Mouse (Mus musculus) hindbrain, postnatal 0 days (tissue): ENCODE results near the gene Rsc1a1. TPM values are rescaled to one million over a fixed set of nuclear protein-coding genes. Genes with fewer than 3 reads are reported as not detected.

Experiments
- ATAC-seq: fragments of 200-750 bp; cut with Nextera tagmentation; 2 replicates; pipeline ENCODE4 v1.8.0; 2017; ENCODE audit warnings: mild to moderate bottlenecking, moderate TSS enrichment, moderate library complexity
- DNase-seq: peaks from one replicate; pipeline ENCODE4 v3.0.0-alpha.2; 2015; ENCODE audit warnings: low spot score
- H3K27ac ChIP-seq: fragments of 300-500 bp; sonication (generic); 2 replicates; pipeline ENCODE4 v1.5.1; 2014; ENCODE audit warnings: mild to moderate bottlenecking
- H3K27me3 ChIP-seq: fragments of 300-500 bp; sonication (generic); 2 replicates; pipeline ENCODE4 v1.6.1; 2014; ENCODE audit warnings: low read length, mixed read lengths; ENCODE audit not compliant: insufficient read depth
- H3K36me3 ChIP-seq: fragments of 300-500 bp; sonication (generic); 2 replicates; pipeline ENCODE4 v1.6.1; 2014; ENCODE audit warnings: low read length, mixed read lengths; ENCODE audit not compliant: insufficient read depth
- H3K4me1 ChIP-seq: fragments of 300-500 bp; sonication (generic); 2 replicates; pipeline ENCODE4 v1.6.1; 2014; ENCODE audit warnings: antibody characterized with exemption, low read length, mixed read lengths; ENCODE audit not compliant: insufficient read depth
- H3K4me2 ChIP-seq: fragments of 300-500 bp; sonication (generic); 2 replicates; pipeline ENCODE4 v1.6.1; 2014; ENCODE audit warnings: low read depth, mild to moderate bottlenecking, low read length, moderate library complexity, mixed read lengths
- H3K4me3 ChIP-seq: fragments of 300-500 bp; sonication (generic); 2 replicates; pipeline ENCODE4 v1.5.1; 2014; ENCODE audit warnings: low read length
- H3K9ac ChIP-seq: fragments of 300-500 bp; sonication (generic); replicated peaks from 2 replicates; pipeline ENCODE4 v1.6.1; 2014; ENCODE audit warnings: mild to moderate bottlenecking, low read length, moderate library complexity, mixed read lengths
- H3K9me3 ChIP-seq: fragments of 300-500 bp; sonication (generic); 2 replicates; pipeline ENCODE4 v1.6.1; 2016; ENCODE audit warnings: low read length, mixed read lengths
- CTCF ChIP-seq: IDR thresholded peaks from 2 replicates; pipeline ENCODE4 v1.5.1; 2016; ENCODE audit warnings: antibody characterized with exemption, control low read depth, low read depth
- WGBS: fragments of 180-500 bp; shearing (Covaris S2); extraction: QIAGEN DNeasy Blood & Tissue Kit; methylation state at CpG from one replicate; pipeline ENCODE4 v1.1.7; 2014; 5-methylcytosine and 5-hydroxymethylcytosine counted together
- polyA plus RNA-seq: library from polyadenylated mRNA; unstranded; fragments of >200 nt; fragmentation: Nextera tagmentation; extraction: Ambion mirVana; gene quantifications from 2 replicates; pipeline ENCODE4 v1.2.1, GENCODE M21; 2015
- total RNA-seq: library from RNA; depleted of rRNA; stranded (reverse); fragments of >200 nt; gene quantifications from 2 replicates; pipeline ENCODE4 v1.2.3, GENCODE M21; 2014

The Rsc1a1 gene
- total and polyA plus RNA-seq, 2 experiments from 2014 or later: 13.6 TPM; not detected in 1

DNA sequence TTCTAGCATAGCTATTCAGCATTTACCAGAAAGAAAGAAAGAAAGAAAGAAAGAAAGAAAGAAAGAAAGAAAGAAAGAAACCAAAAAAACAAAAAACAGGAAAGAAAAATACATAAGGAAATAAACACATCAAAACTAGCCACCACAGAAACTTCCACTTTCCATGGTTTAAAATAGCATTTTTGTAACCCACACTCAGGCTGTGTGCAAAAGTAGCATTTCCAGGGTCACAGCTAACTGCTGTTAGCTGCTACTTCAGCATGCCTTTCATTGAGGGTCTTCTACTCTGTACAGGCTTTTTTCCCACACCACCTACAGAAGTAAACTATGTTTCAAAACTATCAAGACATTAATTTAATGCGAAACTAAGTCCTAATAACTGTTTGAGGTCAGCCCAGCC lies 33.9 kb upstream of the Rsc1a1 start:
- Histone ChIP-seq H3K4me3 (no peak overlapping the region), H3K9me3 (no peaks in the 10 kb centered on the region), H3K9ac (no peak overlapping the region), H3K27me3 (no peaks in the 10 kb centered on the region), H3K36me3 (no peaks in the 10 kb centered on the region; the same call in 1 of the 2 replicates), H3K27ac (no peak overlapping the region), H3K4me2 (no peak overlapping the region), H3K4me1 (peaks cover 10% of the 10 kb centered on the region; the same call in 1 of the 2 replicates)
- no peak for TF ChIP-seq CTCF
- ATAC-seq (no peak), DNase-seq (no peak)
- whole genome bisulfite sequencing: 86% methylated on average over 1 of the region's 1 CpGs

DNA sequence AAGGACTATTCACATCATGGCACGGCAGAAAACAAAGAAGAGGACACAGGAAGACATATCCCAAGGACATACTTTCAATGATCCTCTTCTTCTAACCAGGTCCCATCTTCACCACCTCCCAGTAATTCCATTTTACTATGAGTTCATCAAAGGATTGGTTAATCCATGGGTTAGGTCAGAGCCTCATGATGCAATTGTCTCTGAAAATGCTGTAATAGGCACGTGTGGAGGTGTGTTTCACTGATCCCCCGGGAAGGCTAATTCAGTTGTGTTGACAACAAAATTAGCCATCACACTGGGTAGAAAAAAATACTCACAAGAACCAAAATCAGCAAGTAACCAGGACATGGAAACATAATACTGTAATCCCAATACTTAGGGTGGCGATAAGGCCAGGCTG lies 32.2 kb upstream of the Rsc1a1 start:
- ATAC-seq (no peak), DNase-seq (no peak)
- H3K4me1 ChIP-seq: peaks cover 10% of the 10 kb centered on the region; the same call in 1 of the 2 replicates
- no peak for TF ChIP-seq CTCF
- H3K27ac ChIP-seq: no peak overlapping the region
- H3K9me3 ChIP-seq: no peaks in the 10 kb centered on the region
- H3K36me3 ChIP-seq: peaks cover 7% of the 10 kb centered on the region; the same call in 1 of the 2 replicates
- 84% methylated on average over 4 of the region's 4 CpGs for WGBS
- H3K27me3 ChIP-seq: no peaks in the 10 kb centered on the region
- H3K4me3 ChIP-seq: no peak overlapping the region
- no peak overlapping the region for H3K9ac ChIP-seq
- H3K4me2 ChIP-seq: no peak overlapping the region

DNA sequence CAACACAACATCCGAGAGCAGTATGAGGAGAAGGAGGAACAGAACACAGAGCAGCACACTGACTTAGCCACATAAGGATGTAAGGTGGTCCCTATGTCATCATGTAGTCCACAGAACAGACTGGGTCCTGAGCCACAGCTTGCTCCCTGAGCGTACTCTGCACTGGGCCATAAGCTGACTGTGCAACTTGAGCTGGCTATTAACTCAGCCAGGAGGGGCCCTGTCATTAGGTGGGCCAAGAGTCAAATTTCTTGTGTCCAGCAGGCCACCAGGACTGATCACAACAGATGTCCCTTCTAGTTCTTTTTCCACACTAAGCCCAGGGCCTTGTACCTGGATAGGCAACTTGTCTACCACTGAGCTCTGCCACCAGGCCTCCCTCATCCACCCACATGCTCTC lies 29.6 kb upstream of the Rsc1a1 start:
- no peak overlapping the region for H3K9ac ChIP-seq
- H3K9me3 ChIP-seq: no peaks in the 10 kb centered on the region
- 77% methylated on average over 2 of the region's 2 CpGs for WGBS
- ATAC-seq (no peak), DNase-seq (no peak)
- no peaks in the 10 kb centered on the region for H3K4me1 ChIP-seq
- TF ChIP-seq CTCF: no peak
- H3K27me3 ChIP-seq: no peaks in the 10 kb centered on the region
- no peak overlapping the region for H3K27ac ChIP-seq
- peaks cover 28% of the 10 kb centered on the region for H3K36me3 ChIP-seq
- no peak overlapping the region for H3K4me3 ChIP-seq
- H3K4me2 ChIP-seq: no peak overlapping the region

DNA sequence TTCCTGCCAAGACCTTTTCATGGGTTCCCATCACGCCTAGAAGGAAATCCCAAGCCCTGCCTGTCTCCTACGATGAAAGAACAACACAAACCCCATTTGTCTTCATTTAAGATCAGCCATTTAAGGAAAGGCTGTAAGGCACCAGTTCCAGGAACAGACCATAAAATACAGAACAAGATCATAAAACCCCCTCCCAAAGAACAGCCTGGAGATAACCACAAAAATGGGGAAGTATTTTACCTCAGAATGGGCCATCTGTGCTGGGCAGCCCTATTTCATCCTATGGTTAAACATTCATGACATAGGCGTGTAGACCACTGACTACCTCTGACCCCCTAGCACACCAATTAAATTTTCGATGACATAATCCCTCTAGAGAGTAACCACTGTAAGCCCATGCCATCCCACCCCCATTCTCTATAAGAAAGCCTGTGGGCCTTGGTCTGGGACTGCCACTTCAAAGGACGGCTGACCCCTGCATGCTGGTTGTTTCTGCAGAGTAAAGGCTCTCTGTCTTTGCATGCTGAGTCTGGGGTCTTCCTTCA lies 28.3 kb upstream of the Rsc1a1 start:
- Histone ChIP-seq H3K4me1 (no peaks in the 10 kb centered on the region), H3K9me3 (no peaks in the 10 kb centered on the region), H3K4me2 (no peak overlapping the region), H3K36me3 (peaks cover 39% of the 10 kb centered on the region), H3K4me3 (no peak overlapping the region), H3K27ac (no peak overlapping the region), H3K9ac (no peak overlapping the region), H3K27me3 (no peaks in the 10 kb centered on the region)
- ATAC-seq (no peak), DNase-seq (no peak)
- 86% methylated on average over 5 of the region's 5 CpGs for WGBS
- no peak for TF ChIP-seq CTCF

DNA sequence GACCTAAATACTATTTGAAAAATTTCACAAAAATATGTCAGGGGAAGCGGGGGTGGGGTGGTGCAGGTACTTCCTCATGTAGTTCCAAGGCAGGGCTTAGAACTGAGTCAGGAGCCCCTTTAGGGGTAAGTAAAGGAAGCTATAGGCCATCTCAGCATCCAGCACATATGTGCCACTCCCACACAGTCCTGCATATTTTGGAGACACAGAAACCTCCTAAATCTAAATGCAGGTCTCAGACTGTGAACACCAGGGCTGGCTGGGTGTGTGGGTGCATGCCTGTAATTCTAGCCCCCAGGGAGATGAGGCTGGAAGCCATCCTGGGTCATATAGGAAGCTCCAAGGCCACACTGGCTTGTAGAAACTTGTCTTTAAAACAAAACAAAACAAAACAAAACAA lies 25.9 kb upstream of the Rsc1a1 start:
- Histone ChIP-seq H3K9me3 (no peaks in the 10 kb centered on the region), H3K4me1 (no peaks in the 10 kb centered on the region), H3K27ac (no peak overlapping the region), H3K36me3 (peaks cover 62% of the 10 kb centered on the region), H3K9ac (no peak overlapping the region), H3K27me3 (no peaks in the 10 kb centered on the region), H3K4me2 (no peak overlapping the region), H3K4me3 (no peak overlapping the region)
- DNase-seq (no peak), ATAC-seq (no peak)
- WGBS: 100% methylated on average over 1 of the region's 1 CpGs
- TF ChIP-seq CTCF: no peak

DNA sequence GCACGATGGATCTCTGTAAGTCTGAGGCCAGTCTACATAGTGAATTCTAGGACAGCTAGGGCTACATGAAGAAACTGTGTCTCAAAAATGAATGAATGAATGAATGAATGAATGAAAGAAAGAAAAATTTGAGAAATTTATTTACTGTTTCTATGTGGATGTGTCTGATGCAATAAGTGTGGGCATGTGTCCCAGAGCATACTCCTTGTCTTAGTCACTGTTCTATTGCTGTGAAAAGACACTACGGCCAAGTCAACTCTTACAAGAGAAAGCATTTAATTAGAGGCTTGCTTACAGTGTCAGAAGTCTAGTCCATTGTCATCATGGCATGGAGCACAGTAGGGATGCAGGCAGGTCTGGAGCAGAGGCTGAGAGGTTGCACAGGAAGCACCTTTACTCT lies 23.6 kb upstream of the Rsc1a1 start:
- H3K9me3 ChIP-seq: no peaks in the 10 kb centered on the region
- H3K4me1 ChIP-seq: no peaks in the 10 kb centered on the region
- TF ChIP-seq CTCF: no peak
- H3K4me3 ChIP-seq: no peak overlapping the region
- WGBS: 98% methylated on average over 2 of the region's 2 CpGs
- H3K9ac ChIP-seq: no peak overlapping the region
- no peak overlapping the region for H3K27ac ChIP-seq
- H3K27me3 ChIP-seq: no peaks in the 10 kb centered on the region
- no peak overlapping the region for H3K4me2 ChIP-seq
- ATAC-seq: no peak
- peaks cover 81% of the 10 kb centered on the region for H3K36me3 ChIP-seq
- DNase-seq: no peak

DNA sequence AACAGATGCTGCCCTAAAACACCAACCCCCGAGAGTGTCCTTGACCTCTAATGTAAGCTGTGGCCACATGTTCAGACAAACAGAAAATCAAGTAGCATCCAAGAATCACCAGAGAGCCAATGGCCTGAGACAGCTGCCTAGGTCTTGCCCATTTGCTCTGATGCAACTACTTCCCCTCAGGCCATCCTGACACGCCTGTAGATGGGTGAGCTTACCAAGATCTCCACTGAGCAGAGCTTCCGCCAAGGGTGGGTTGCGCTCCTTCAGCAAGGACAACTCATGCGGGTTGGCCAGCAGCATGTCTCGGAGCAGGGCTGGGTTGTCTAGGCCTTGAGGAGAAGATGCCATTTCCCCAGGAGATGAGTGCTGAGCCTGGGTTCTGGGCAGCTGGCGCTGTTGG lies 22.6 kb upstream of the Rsc1a1 start:
- WGBS: 90% methylated on average over 7 of the region's 7 CpGs

More for the DNA sequence above, 22.6 kb upstream of the Rsc1a1 start:
- H3K27me3 ChIP-seq: no peaks in the 10 kb centered on the region
- H3K9ac ChIP-seq: no peak overlapping the region
- DNase-seq: no peak
- no peak for TF ChIP-seq CTCF
- no peak overlapping the region for H3K27ac ChIP-seq
- H3K4me1 ChIP-seq: no peaks in the 10 kb centered on the region
- ATAC-seq: no peak
- no peak overlapping the region for H3K4me3 ChIP-seq
- H3K4me2 ChIP-seq: no peak overlapping the region
- H3K36me3 ChIP-seq: peaks cover 80% of the 10 kb centered on the region
- H3K9me3 ChIP-seq: no peaks in the 10 kb centered on the region
